18 mouse cellular contexts compared by ENCODE assay signal in the genomic region with DNA sequence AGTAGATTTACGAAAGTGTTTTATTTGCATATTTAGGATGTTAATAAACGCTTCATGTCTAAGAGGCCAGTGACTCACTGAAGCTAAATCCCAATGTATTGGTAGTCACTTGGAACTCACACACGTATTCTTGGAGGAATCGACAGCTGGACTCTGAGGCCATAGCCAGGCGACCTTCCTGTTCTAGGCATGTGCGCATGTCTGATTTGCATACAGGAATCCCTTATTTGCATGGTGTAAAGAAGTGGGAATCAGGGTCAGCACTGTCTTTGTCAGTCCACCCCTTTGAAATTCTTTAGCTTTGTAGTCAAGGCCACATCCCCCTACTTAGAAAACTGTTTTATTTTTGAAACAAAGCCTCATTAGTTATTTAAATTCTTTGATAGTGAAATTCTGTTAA.
"Had no signal": no experiment of that assay in that cellular context is flagged by ENCODE, and none has a peak within 500 bp of the region (broad histone marks: within the 10 kb centered on the region; RNA-seq: fewer than 3 reads in every experiment).

No protein-coding gene starts in this region.

- H3K27me3 ChIP-seq: liver, embryonic 13.5 days; liver, embryonic 15.5 days; lung, embryonic 15.5 days; megakaryocyte, embryonic 14.5 days; neural tube, embryonic 12.5 days; stomach, embryonic 15.5 days had no signal

- H3K4me2 ChIP-seq: liver, embryonic 13.5 days; liver, embryonic 15.5 days; lung, embryonic 15.5 days; neural tube, embryonic 12.5 days; stomach, embryonic 15.5 days had no signal

- H3K4me3 ChIP-seq: liver, embryonic 13.5 days; liver, embryonic 15.5 days; lung, embryonic 15.5 days; megakaryocyte, embryonic 14.5 days; neural tube, embryonic 12.5 days; stomach, embryonic 15.5 days had no signal

- H3K27ac ChIP-seq: liver, embryonic 13.5 days; liver, embryonic 15.5 days; lung, embryonic 15.5 days; macrophage; neural tube, embryonic 12.5 days; stomach, embryonic 15.5 days; stomach, postnatal 0 days had no signal

- ATAC-seq: liver, postnatal 0 days; lung, postnatal 0 days; midbrain, embryonic 16.5 days had no signal

- DNase-seq: liver, embryonic 13.5 days; liver, postnatal 0 days; lung, adult 2 months; lung, postnatal 14 days; lung, postnatal 36 days; right cerebral cortex, postnatal 14 days; thymus, adult 2 months; thymus, postnatal 25 days; thymus, postnatal 4 days had no signal

- H3K36me3 ChIP-seq: liver, embryonic 13.5 days; liver, embryonic 15.5 days; lung, embryonic 15.5 days; neural tube, embryonic 12.5 days; stomach, embryonic 15.5 days had no signal

- H3K4me1 ChIP-seq: liver, embryonic 13.5 days; liver, embryonic 15.5 days; lung, embryonic 15.5 days; megakaryocyte, embryonic 14.5 days; neural tube, embryonic 12.5 days; stomach, embryonic 15.5 days had no signal

- H3K9ac ChIP-seq: liver, embryonic 13.5 days; liver, embryonic 15.5 days; liver, postnatal 0 days; lung, embryonic 15.5 days; neural tube, embryonic 12.5 days; stomach, embryonic 15.5 days had no signal

- H3K9me3 ChIP-seq: liver, embryonic 13.5 days; liver, embryonic 15.5 days; lung, embryonic 15.5 days; neural tube, embryonic 12.5 days; stomach, embryonic 15.5 days had no signal
